ENCODE assay signal across 10 mouse cellular contexts in genomic region chr9:5345291-5345898, GRCm38 (mm10). TPM values are rescaled to one million over a fixed set of nuclear protein-coding genes. Genes with fewer than 3 reads are reported as not detected.
A peak's percentile ranks its signal among the peaks of the same experiment; 100 is the strongest.
DNase-seq lines count a peak whose midpoint lies in the region; ATAC-seq and TF ChIP-seq lines count a peak whose summit lies in the region.
"Had no signal": no experiment of that assay in that cellular context is flagged by ENCODE, and none has a peak within 500 bp of the region (broad histone marks: within the 10 kb centered on the region; RNA-seq: fewer than 3 reads in every experiment).

Casp12 (plus strand) TSS chr9:5345430.

- POLR2A ChIA-PET in Patski (lab: Charles Lee): no interaction called here

- CTCF ChIA-PET in Patski (lab: Charles Lee): interaction anchor here (1.2 to 1.6 kb wide), 2 partner anchors 28 to 35 kb away, joined by 3 to 4 read pairs; no protein-coding TSS in a partner anchor

- peak within 1 kb of the TSS; percentile 47 for H3K27ac ChIP-seq in brown adipose tissue, adult 24 weeks (replicated peaks; ENCODE audit: low read depth, low read length)
- peak within 1 kb of the TSS; percentile 64 for H3K27ac ChIP-seq in intestine, embryonic 14.5 days (ENCODE audit: low read depth)
- H3K27ac ChIP-seq in forebrain, embryonic 10.5 days: no peak within 1 kb of the TSS
- H3K27ac ChIP-seq in hindbrain, embryonic 10.5 days: no peak within 1 kb of the TSS
- H3K27ac ChIP-seq: neural tube, embryonic 12.5 days had no signal

- H3K4me3 ChIP-seq in brown adipose tissue, adult 24 weeks (ENCODE audit: insufficient read depth, low read depth, low read length): peak within 1 kb of the TSS; percentile 47
- no peak within 1 kb of the TSS for H3K4me3 ChIP-seq in intestine, embryonic 14.5 days (ENCODE audit: low read depth, low read length)
- no peak within 1 kb of the TSS for H3K4me3 ChIP-seq in forebrain, embryonic 10.5 days
- no peak within 1 kb of the TSS for H3K4me3 ChIP-seq in hindbrain, embryonic 10.5 days
- H3K4me3 ChIP-seq: neural tube, embryonic 12.5 days had no signal

- H3K27me3 ChIP-seq in Patski: no peaks in the 10 kb centered on the region
- no peaks in the 10 kb centered on the region for H3K27me3 ChIP-seq in intestine, embryonic 14.5 days (replicated peaks; ENCODE audit: control insufficient read depth, insufficient read depth, low read length)
- H3K27me3 ChIP-seq in forebrain, embryonic 10.5 days (ENCODE audit: poor library complexity, severe bottlenecking): no peaks in the 10 kb centered on the region
- no peaks in the 10 kb centered on the region for H3K27me3 ChIP-seq in hindbrain, embryonic 10.5 days (ENCODE audit: insufficient read depth, poor library complexity, severe bottlenecking)
- H3K27me3 ChIP-seq: neural tube, embryonic 12.5 days had no signal

- no peaks in the 10 kb centered on the region for H3K9me3 ChIP-seq in intestine, embryonic 14.5 days (ENCODE audit: control insufficient read depth, low read length)
- no peaks in the 10 kb centered on the region for H3K9me3 ChIP-seq in forebrain, embryonic 10.5 days
- no peaks in the 10 kb centered on the region for H3K9me3 ChIP-seq in hindbrain, embryonic 10.5 days
- H3K9me3 ChIP-seq: neural tube, embryonic 12.5 days had no signal

- in situ Hi-C loops in Patski (cut with MboI; ENCODE audit: low pct_unique_long_range_greater_than_20kb): loop anchor here (25.0 kb wide), 1 partner anchor 1317 kb away; no protein-coding TSS in a partner anchor

- no peak for TF ChIP-seq CTCF in Patski (IDR thresholded peaks at IDR 0.05)

- H3K9ac ChIP-seq in intestine, embryonic 14.5 days (ENCODE audit: low read length): no peak within 1 kb of the TSS
- H3K9ac ChIP-seq: neural tube, embryonic 12.5 days had no signal

- no peaks in the 10 kb centered on the region for H3K36me3 ChIP-seq in intestine, embryonic 14.5 days (ENCODE audit: control insufficient read depth, insufficient read depth, low read length)
- no peaks in the 10 kb centered on the region for H3K36me3 ChIP-seq in forebrain, embryonic 10.5 days (replicated peaks)
- no peaks in the 10 kb centered on the region for H3K36me3 ChIP-seq in hindbrain, embryonic 10.5 days
- H3K36me3 ChIP-seq: neural tube, embryonic 12.5 days had no signal

- 22% methylated on average over 4 of the region's 4 CpGs for WGBS in intestine, embryonic 14.5 days
- WGBS in forebrain, embryonic 10.5 days: 84% methylated on average over 4 of the region's 4 CpGs
- WGBS in hindbrain, embryonic 10.5 days: 81% methylated on average over 4 of the region's 4 CpGs

- ATAC-seq in Patski: peak; percentile 91
- no peak for ATAC-seq in intestine, embryonic 14.5 days (replicated peaks; ENCODE audit: low FRiP score, low TSS enrichment, low read depth)
- ATAC-seq in erythroblast, adult 5-6 weeks (replicated peaks; ENCODE audit: low FRiP score, poor library complexity, severe bottlenecking): no peak
- ATAC-seq: hindbrain, embryonic 16.5 days had no signal

- DNase-seq in Patski (ENCODE audit: low read depth, low spot score): peak; percentile 46
- DNase-seq in intestine, embryonic 14.5 days (ENCODE audit: low spot score): peak; percentile 54
- DNase-seq in lung, postnatal 36 days: peak; percentile 37
- DNase-seq in forebrain, embryonic 10.5 days (ENCODE audit: extremely low spot score, low spot score): no peak
- DNase-seq in cerebellum, adult 11-12 months: no peak
- no peak for DNase-seq in hindbrain, embryonic 10.5 days (ENCODE audit: low spot score)

- H3K4me2 ChIP-seq in intestine, embryonic 14.5 days (ENCODE audit: low read length): peak within 1 kb of the TSS; percentile 31; the same call in 1 of the 2 replicates
- H3K4me2 ChIP-seq: neural tube, embryonic 12.5 days had no signal

- no peaks in the 10 kb centered on the region for H3K4me1 ChIP-seq in brown adipose tissue, adult 24 weeks (ENCODE audit: control insufficient read depth, insufficient read depth, insufficient read length, low read length)
- no peaks in the 10 kb centered on the region; the same call in 1 of the 2 replicates for H3K4me1 ChIP-seq in intestine, embryonic 14.5 days (replicated peaks; ENCODE audit: control insufficient read depth, insufficient read depth, low read length)
- no peaks in the 10 kb centered on the region for H3K4me1 ChIP-seq in forebrain, embryonic 10.5 days
- no peaks in the 10 kb centered on the region for H3K4me1 ChIP-seq in hindbrain, embryonic 10.5 days (replicated peaks)
- H3K4me1 ChIP-seq: neural tube, embryonic 12.5 days had no signal

RNA-seq across cellular contexts. Expression of gene Casp12, which starts in this region (rescaled TPM):
- 94.1 TPM for polyA plus RNA-seq in Patski (2021)
- polyA plus RNA-seq in brown adipose tissue, adult 24 weeks (2012; ENCODE audit: insufficient read depth, insufficient read length, missing spikeins): 7.6 and 9.3 TPM in 2 replicates
- polyA plus RNA-seq in intestine, embryonic 14.5 days (2014; fragmentation: Nextera tagmentation; extraction: Ambion mirVana): 6.6 and 8.0 TPM in 2 replicates
- not detected in 2 replicates for polyA plus RNA-seq in forebrain, embryonic 10.5 days (2016; fragmentation: Nextera tagmentation; extraction: Ambion mirVana)
- total RNA-seq in erythroblast, adult 5-6 weeks (2015; ENCODE audit: low replicate concordance): not detected in 2 replicates
- total RNA-seq in erythroblast, adult 5-6 weeks (2017; ENCODE audit: low replicate concordance): 0.28 and 1.9 TPM in 2 replicates
- 0.12 TPM in 1 of 2 replicates, not detected in the other for polyA plus RNA-seq in hindbrain, embryonic 10.5 days (2016; fragmentation: Nextera tagmentation; extraction: Ambion mirVana)

Comparison
In these comparisons a context has a peak if more than half of its experiments do, and no peak if none do; other contexts are left out.
1. DNase-seq: peak in Patski (single experiment), intestine, embryonic 14.5 days (single experiment) and lung, postnatal 36 days (single experiment); none in forebrain, embryonic 10.5 days (single experiment), cerebellum, adult 11-12 months (single experiment) and hindbrain, embryonic 10.5 days (single experiment).
2. H3K27ac ChIP-seq: peak in brown adipose tissue, adult 24 weeks (single experiment) and intestine, embryonic 14.5 days (single experiment); none in forebrain, embryonic 10.5 days (single experiment) and hindbrain, embryonic 10.5 days (single experiment).